12 mouse cellular contexts compared by ENCODE assay signal in the genomic region with DNA sequence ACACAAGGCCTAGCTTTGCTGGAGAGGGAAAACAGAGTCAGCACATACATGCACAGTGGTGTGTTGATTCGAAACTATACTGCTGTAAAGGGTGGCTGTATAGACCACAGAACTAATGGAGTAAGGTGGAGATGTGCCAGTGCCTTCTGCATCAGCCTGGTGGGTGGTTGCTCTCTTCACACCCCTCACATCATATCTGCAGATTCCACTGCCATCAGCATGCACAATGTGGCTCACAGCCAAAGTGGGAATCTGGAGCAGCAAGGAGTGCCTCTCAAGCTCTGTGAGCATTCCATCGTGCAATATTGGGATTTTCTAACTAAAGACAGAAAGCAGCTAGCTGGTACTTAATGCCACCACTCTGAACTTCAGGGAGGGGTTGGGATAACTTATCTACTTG.
DNase-seq lines count a peak whose midpoint lies in the region; ATAC-seq and TF ChIP-seq lines count a peak whose summit lies in the region.
"Had no signal": no experiment of that assay in that cellular context is flagged by ENCODE, and none has a peak within 500 bp of the region (broad histone marks: within the 10 kb centered on the region; RNA-seq: fewer than 3 reads in every experiment).

No protein-coding gene starts in this region.

- H3K36me3 ChIP-seq in forebrain, embryonic 13.5 days (ENCODE audit: poor library complexity, severe bottlenecking) = no peaks in the 10 kb centered on the region
- no peaks in the 10 kb centered on the region for H3K36me3 ChIP-seq in forebrain, embryonic 11.5 days (ENCODE audit: control insufficient read depth, insufficient read depth, low read length)
- no peaks in the 10 kb centered on the region for H3K36me3 ChIP-seq in lung, postnatal 0 days (ENCODE audit: insufficient read depth, low read length)
- no peaks in the 10 kb centered on the region for H3K36me3 ChIP-seq in liver, embryonic 11.5 days (ENCODE audit: control insufficient read depth, insufficient read depth, low read length)
- H3K36me3 ChIP-seq: midbrain, embryonic 15.5 days had no signal

- ATAC-seq in forebrain, embryonic 13.5 days = peak; percentile 52
- ATAC-seq in forebrain, embryonic 11.5 days (replicated peaks; ENCODE audit: low FRiP score) = no peak
- no peak for ATAC-seq in lung, postnatal 0 days
- no peak for ATAC-seq in liver, embryonic 11.5 days (replicated peaks; ENCODE audit: low FRiP score)
- ATAC-seq: midbrain, embryonic 15.5 days had no signal

- no peak overlapping the region for H3K27ac ChIP-seq in forebrain, embryonic 13.5 days
- no peak overlapping the region for H3K27ac ChIP-seq in forebrain, embryonic 11.5 days (ENCODE audit: low read depth, low read length)
- no peak overlapping the region for H3K27ac ChIP-seq in lung, postnatal 0 days (ENCODE audit: low read length)
- no peak overlapping the region for H3K27ac ChIP-seq in liver, embryonic 11.5 days (ENCODE audit: low read depth, low read length)
- H3K27ac ChIP-seq: hindbrain, embryonic 14.5 days; midbrain, embryonic 15.5 days had no signal

- no peak overlapping the region for H3K4me2 ChIP-seq in forebrain, embryonic 13.5 days
- H3K4me2 ChIP-seq in forebrain, embryonic 11.5 days (ENCODE audit: low read depth, low read length, severe bottlenecking) = no peak overlapping the region
- no peak overlapping the region for H3K4me2 ChIP-seq in lung, postnatal 0 days (replicated peaks; ENCODE audit: low read depth, low read length)
- no peak overlapping the region for H3K4me2 ChIP-seq in liver, embryonic 11.5 days
- H3K4me2 ChIP-seq: hindbrain, embryonic 14.5 days; midbrain, embryonic 15.5 days had no signal

- no peak for TF ChIP-seq EP300 in lung, postnatal 0 days (IDR thresholded peaks at IDR 0.05)

- no peaks in the 10 kb centered on the region for H3K9me3 ChIP-seq in forebrain, embryonic 13.5 days (replicated peaks)
- H3K9me3 ChIP-seq in forebrain, embryonic 11.5 days (ENCODE audit: control insufficient read depth, low read length) = no peaks in the 10 kb centered on the region
- H3K9me3 ChIP-seq in lung, postnatal 0 days (ENCODE audit: low read length) = no peaks in the 10 kb centered on the region
- H3K9me3 ChIP-seq in liver, embryonic 11.5 days (ENCODE audit: control insufficient read depth, low read length) = no peaks in the 10 kb centered on the region
- H3K9me3 ChIP-seq: midbrain, embryonic 15.5 days had no signal

- no peak overlapping the region for H3K9ac ChIP-seq in forebrain, embryonic 13.5 days
- H3K9ac ChIP-seq in forebrain, embryonic 11.5 days (ENCODE audit: low read length) = no peak overlapping the region
- no peak overlapping the region for H3K9ac ChIP-seq in lung, postnatal 0 days (replicated peaks; ENCODE audit: low read depth)
- H3K9ac ChIP-seq in liver, embryonic 11.5 days (ENCODE audit: low read depth, low read length) = no peak overlapping the region
- H3K9ac ChIP-seq: hindbrain, embryonic 14.5 days; midbrain, embryonic 15.5 days had no signal

- TF ChIP-seq CTCF in lung, postnatal 0 days (IDR thresholded peaks at IDR 0.05) = no peak

- intact Hi-C loops in left cerebral cortex, postnatal 36 days (cut with DNase I) = no loop called here

- H3K4me1 ChIP-seq in forebrain, embryonic 13.5 days = 0 out of 2 replicates have a peak, but pooled peaks cover 3% of the 10 kb centered on the region
- no peaks in the 10 kb centered on the region for H3K4me1 ChIP-seq in forebrain, embryonic 11.5 days (replicated peaks; ENCODE audit: control insufficient read depth, insufficient read depth, low read length)
- H3K4me1 ChIP-seq in lung, postnatal 0 days (ENCODE audit: insufficient read depth, low read depth, low read length) = no peaks in the 10 kb centered on the region
- no peaks in the 10 kb centered on the region for H3K4me1 ChIP-seq in liver, embryonic 11.5 days (replicated peaks; ENCODE audit: control insufficient read depth, insufficient read depth, low read length)
- H3K4me1 ChIP-seq: midbrain, embryonic 15.5 days had no signal

- H3K27me3 ChIP-seq in forebrain, embryonic 13.5 days = no peaks in the 10 kb centered on the region
- H3K27me3 ChIP-seq in forebrain, embryonic 11.5 days (ENCODE audit: control insufficient read depth, insufficient read depth, low read length) = no peaks in the 10 kb centered on the region
- no peaks in the 10 kb centered on the region for H3K27me3 ChIP-seq in lung, postnatal 0 days (replicated peaks; ENCODE audit: insufficient read depth, low read length)
- H3K27me3 ChIP-seq in liver, embryonic 11.5 days (replicated peaks; ENCODE audit: control insufficient read depth, insufficient read depth, low read length) = no peaks in the 10 kb centered on the region
- H3K27me3 ChIP-seq: midbrain, embryonic 15.5 days had no signal

- no peak overlapping the region for H3K4me3 ChIP-seq in forebrain, embryonic 13.5 days
- H3K4me3 ChIP-seq in forebrain, embryonic 11.5 days (ENCODE audit: low read depth, low read length) = no peak overlapping the region
- H3K4me3 ChIP-seq in lung, postnatal 0 days (ENCODE audit: low read depth, low read length) = no peak overlapping the region
- H3K4me3 ChIP-seq in liver, embryonic 11.5 days (ENCODE audit: low read depth, low read length) = no peak overlapping the region
- H3K4me3 ChIP-seq: midbrain, embryonic 15.5 days had no signal

- DNase-seq in forebrain, embryonic 11.5 days (ENCODE audit: low spot score) = no peak
- peak; percentile 79 to 84 for DNase-seq in cerebellum, postnatal 10 days
- peak; percentile 53 to 74 for DNase-seq in layer of hippocampus, adult 18-20 months (ENCODE audit: low spot score in 2 of 2)
- DNase-seq in left cerebral cortex, postnatal 36 days (ENCODE audit: low spot score in 2 of 2) = peak; percentile 60 to 62
- no peak for DNase-seq in lung, postnatal 0 days (ENCODE audit: low spot score)
- no peak for DNase-seq in kidney, adult 8-10 months
- no peak for DNase-seq in liver, embryonic 11.5 days (ENCODE audit: low spot score)
- DNase-seq: gastrocnemius, postnatal 25 days; lung, adult 18-20 months had no signal

- 78% methylated on average over 2 of the region's 2 CpGs for WGBS in forebrain, embryonic 13.5 days
- WGBS in forebrain, embryonic 11.5 days = 76% methylated on average over 2 of the region's 2 CpGs
- WGBS in lung, postnatal 0 days = 41% methylated on average over 2 of the region's 2 CpGs
- 59% methylated on average over 2 of the region's 2 CpGs for WGBS in liver, embryonic 11.5 days

Comparison
In these comparisons a context has a peak if more than half of its experiments do, and no peak if none do; other contexts are left out.
1. DNase-seq: peak in cerebellum, postnatal 10 days (2 of 2), layer of hippocampus, adult 18-20 months (2 of 2) and left cerebral cortex, postnatal 36 days (2 of 2); none in forebrain, embryonic 11.5 days (single experiment), lung, postnatal 0 days (single experiment), kidney, adult 8-10 months (0 of 2) and liver, embryonic 11.5 days (single experiment).